Mouse (Mus musculus): Measurements from ENCODE around the gene Rassf1. TPM values are rescaled to one million over a fixed set of nuclear protein-coding genes. Genes with fewer than 3 reads are reported as not detected.

The Rassf1 gene
- polyA plus RNA-seq, 1 experiment: 12.6 TPM

GRCm38 (mm10) chr9:107587833-107588639, 36.7 kb downstream of the Rassf1 start:
- Histone ChIP-seq H3K4me3 (replicated peaks) (peak overlapping the region; percentile 96), H3K36me3 (replicated peaks; ENCODE audit: low read length) (peaks cover 58% of the 10 kb centered on the region), H3K4me1 (peaks cover 70% of the 10 kb centered on the region), H3K9me3 (no peaks in the 10 kb centered on the region), H3K27me3 (replicated peaks) (no peaks in the 10 kb centered on the region)
- TF ChIP-seq GATA1 (IDR thresholded peaks at IDR 0.05; ENCODE audit: borderline replicate concordance, low read length): no peak
- TF ChIP-seq FLI1 (IDR thresholded peaks at IDR 0.05; ENCODE audit: low read length): no peak

- TF ChIP-seq FLI1 (IDR thresholded peaks at IDR 0.05; ENCODE audit: low read length): no peak
- no peak for TF ChIP-seq GATA1 (IDR thresholded peaks at IDR 0.05; ENCODE audit: borderline replicate concordance, low read length)
- Histone ChIP-seq H3K9me3 (no peaks in the 10 kb centered on the region), H3K4me3 (replicated peaks) (no peak overlapping the region), H3K36me3 (replicated peaks; ENCODE audit: low read length) (peaks cover 58% of the 10 kb centered on the region), H3K4me1 (peaks cover 69% of the 10 kb centered on the region), H3K27me3 (replicated peaks) (no peaks in the 10 kb centered on the region)
These were observed 38.9 kb downstream of the Rassf1 start for GRCm38 (mm10) chr9:107590058-107590772.

- Histone ChIP-seq H3K4me3 (replicated peaks) (no peak overlapping the region), H3K4me1 (peaks cover 69% of the 10 kb centered on the region), H3K36me3 (replicated peaks; ENCODE audit: low read length) (peaks cover 55% of the 10 kb centered on the region), H3K27me3 (replicated peaks) (no peaks in the 10 kb centered on the region), H3K9me3 (no peaks in the 10 kb centered on the region)
- TF ChIP-seq GATA1 (IDR thresholded peaks at IDR 0.05; ENCODE audit: borderline replicate concordance, low read length): no peak
- TF ChIP-seq FLI1 (IDR thresholded peaks at IDR 0.05; ENCODE audit: low read length): no peak
These were observed 39.4 kb downstream of the Rassf1 start for GRCm38 (mm10) chr9:107590773-107591060.

- peaks cover 55% of the 10 kb centered on the region for H3K36me3 ChIP-seq (replicated peaks; ENCODE audit: low read length)
- peaks cover 63% of the 10 kb centered on the region for H3K4me1 ChIP-seq
These were observed 42.0 kb downstream of the Rassf1 start for GRCm38 (mm10) chr9:107593101-107593976.

GRCm38 (mm10) chr9:107594281-107595062, 43.1 kb downstream of the Rassf1 start:
- Histone ChIP-seq H3K4me1 (peaks cover 57% of the 10 kb centered on the region), H3K27me3 (replicated peaks) (peaks cover 18% of the 10 kb centered on the region), H3K4me3 (replicated peaks) (no peak overlapping the region), H3K36me3 (replicated peaks; ENCODE audit: low read length) (peaks cover 54% of the 10 kb centered on the region), H3K9me3 (no peaks in the 10 kb centered on the region)
- TF ChIP-seq GATA1 (IDR thresholded peaks at IDR 0.05; ENCODE audit: borderline replicate concordance, low read length): no peak
- TF ChIP-seq FLI1 (IDR thresholded peaks at IDR 0.05; ENCODE audit: low read length): no peak

More at GRCm38 (mm10) chr9:107593101-107593976, 42.0 kb downstream of the Rassf1 start:
- TF ChIP-seq GATA1 (IDR thresholded peaks at IDR 0.05; ENCODE audit: borderline replicate concordance, low read length) (no peak), FLI1 (IDR thresholded peaks at IDR 0.05; ENCODE audit: low read length) (no peak)
- H3K27me3 ChIP-seq (replicated peaks): peaks cover 7% of the 10 kb centered on the region
- H3K9me3 ChIP-seq: no peaks in the 10 kb centered on the region
- H3K4me3 ChIP-seq (replicated peaks): no peak overlapping the region

GRCm38 (mm10) chr9:107596619-107597569, 45.5 kb downstream of the Rassf1 start:
- H3K27me3 ChIP-seq (replicated peaks): peaks cover 41% of the 10 kb centered on the region
- H3K4me3 ChIP-seq (replicated peaks): no peak overlapping the region
- H3K9me3 ChIP-seq: no peaks in the 10 kb centered on the region
- peaks cover 31% of the 10 kb centered on the region for H3K36me3 ChIP-seq (replicated peaks; ENCODE audit: low read length)
- peaks cover 51% of the 10 kb centered on the region for H3K4me1 ChIP-seq
- TF ChIP-seq GATA1 (IDR thresholded peaks at IDR 0.05; ENCODE audit: borderline replicate concordance, low read length): no peak
- no peak for TF ChIP-seq FLI1 (IDR thresholded peaks at IDR 0.05; ENCODE audit: low read length)

GRCm38 (mm10) chr9:107598385-107598784, 47.0 kb downstream of the Rassf1 start:
- TF ChIP-seq GATA1 (IDR thresholded peaks at IDR 0.05; ENCODE audit: borderline replicate concordance, low read length) (no peak), FLI1 (IDR thresholded peaks at IDR 0.05; ENCODE audit: low read length) (no peak)
- Histone ChIP-seq H3K9me3 (no peaks in the 10 kb centered on the region), H3K4me1 (peaks cover 50% of the 10 kb centered on the region), H3K36me3 (replicated peaks; ENCODE audit: low read length) (peaks cover 18% of the 10 kb centered on the region), H3K27me3 (replicated peaks) (peaks cover 45% of the 10 kb centered on the region), H3K4me3 (replicated peaks) (no peak overlapping the region)

GRCm38 (mm10) chr9:107599433-107599832, 48.1 kb downstream of the Rassf1 start:
- H3K4me1 ChIP-seq: peaks cover 41% of the 10 kb centered on the region
- H3K4me3 ChIP-seq (replicated peaks): no peak overlapping the region
- peaks cover 8% of the 10 kb centered on the region for H3K36me3 ChIP-seq (replicated peaks; ENCODE audit: low read length)
- no peak for TF ChIP-seq GATA1 (IDR thresholded peaks at IDR 0.05; ENCODE audit: borderline replicate concordance, low read length)
- no peak for TF ChIP-seq FLI1 (IDR thresholded peaks at IDR 0.05; ENCODE audit: low read length)
- H3K9me3 ChIP-seq: no peaks in the 10 kb centered on the region
- peaks cover 51% of the 10 kb centered on the region for H3K27me3 ChIP-seq (replicated peaks)

Measured in megakaryocyte, embryonic 14.5 days (primary cell).